In genomic region chr9:47843328-47843727, GRCm38 (mm10) we compare ENCODE assay signal across 11 mouse cellular contexts.
"Had no signal": no experiment of that assay in that cellular context is flagged by ENCODE, and none has a peak within 500 bp of the region (broad histone marks: within the 10 kb centered on the region; RNA-seq: fewer than 3 reads in every experiment).

No protein-coding gene starts in this region.

- DNase-seq: kidney, adult 8-10 months; kidney, postnatal 10 days; kidney, postnatal 36 days; layer of hippocampus, postnatal 36 days; liver; lung, adult 18-20 months; lung, postnatal 10 days; lung, postnatal 36 days; right cerebral cortex, postnatal 14 days; spleen, adult 18-20 months; thymus, postnatal 36 days had no signal
